In the genomic region with DNA sequence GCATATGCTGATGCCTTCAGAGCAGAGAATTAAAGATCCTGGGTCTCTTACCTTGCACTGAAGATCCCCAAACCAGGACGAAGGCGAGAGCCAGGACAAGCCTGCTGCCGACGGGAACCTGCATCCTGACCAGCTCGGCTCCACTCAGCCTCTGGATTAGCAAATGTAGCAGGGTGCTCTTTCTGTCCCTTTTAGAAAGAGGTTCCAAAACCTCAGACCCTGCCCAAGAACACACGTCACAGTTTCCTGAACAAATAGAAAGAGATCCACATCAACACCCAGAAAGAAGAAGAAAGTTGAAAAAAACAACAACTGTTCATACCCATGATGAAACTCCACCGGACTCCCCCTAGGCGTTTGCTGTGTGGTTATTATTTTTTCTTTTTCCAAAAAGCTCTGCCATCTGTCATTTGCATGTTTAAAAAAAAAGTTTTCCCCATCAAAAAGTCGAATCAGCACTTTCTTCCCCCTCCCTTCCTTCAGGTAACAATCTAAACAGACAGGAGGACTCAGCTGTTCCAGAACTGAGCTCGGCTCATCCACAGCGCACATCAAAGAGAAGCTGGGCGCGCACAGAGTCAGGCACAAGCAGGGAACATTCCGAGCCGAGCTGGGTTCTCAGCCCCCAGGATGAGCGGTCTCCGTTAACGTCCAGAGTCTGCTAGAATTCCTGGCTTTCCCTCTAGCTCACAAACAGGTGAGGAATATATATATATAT, we compare ENCODE assay signal across 8 mouse cellular contexts. TPM values are rescaled to one million over a fixed set of nuclear protein-coding genes. Genes with fewer than 3 reads are reported as not detected.
A peak's percentile ranks its signal among the peaks of the same experiment; 100 is the strongest.
DNase-seq lines count a peak whose midpoint lies in the region; ATAC-seq and TF ChIP-seq lines count a peak whose summit lies in the region.

No protein-coding gene starts in this region.

- peaks cover 20% of the 10 kb centered on the region for H3K27me3 ChIP-seq in lung, embryonic 14.5 days (ENCODE audit: insufficient read depth, low read length)

- no peaks in the 10 kb centered on the region for H3K36me3 ChIP-seq in lung, embryonic 14.5 days (ENCODE audit: insufficient read depth)

- H3K27ac ChIP-seq in lung, embryonic 14.5 days (ENCODE audit: low read depth): no peak overlapping the region

- ATAC-seq in lung, embryonic 14.5 days (ENCODE audit: insufficient read depth): no peak
- ATAC-seq in neutrophil, adult 5-6 weeks (ENCODE audit: extremely low read depth, insufficient number of reproducible peaks, low FRiP score, poor library complexity, severe bottlenecking): peak; percentile 56

- H3K9me3 ChIP-seq in lung, embryonic 14.5 days (ENCODE audit: low read depth, low read length): no peaks in the 10 kb centered on the region

- H3K4me1 ChIP-seq in lung, embryonic 14.5 days (ENCODE audit: insufficient read depth): peaks cover 4% of the 10 kb centered on the region

- DNase-seq in adrenal gland, adult (ENCODE audit: inconsistent age in 2 of 2, low spot score in 1 of 2): peak; percentile 46 to 80
- DNase-seq in adrenal gland, postnatal 4 days (ENCODE audit: low spot score in 2 of 2): no peak
- peak; percentile 53 for DNase-seq in embryo, embryonic 10.5 days (ENCODE audit: low spot score)
- DNase-seq in heart, adult 8-10 months (ENCODE audit: low spot score): peak; percentile 89
- DNase-seq in kidney, adult 18-20 months: peak; percentile 58
- DNase-seq in lung, embryonic 14.5 days: peak; percentile 47
- no peak for DNase-seq in right cerebral cortex, postnatal 25 days

- TF ChIP-seq CTCF in lung, embryonic 14.5 days (IDR thresholded peaks at IDR 0.05; ENCODE audit: low read depth): no peak

- 8% methylated on average over 18 of the region's 18 CpGs for WGBS in lung, embryonic 14.5 days

- H3K9ac ChIP-seq in lung, embryonic 14.5 days: peak overlapping the region; percentile 17

- H3K4me2 ChIP-seq in lung, embryonic 14.5 days: peak overlapping the region; percentile 67

- H3K4me3 ChIP-seq in lung, embryonic 14.5 days (ENCODE audit: low read depth, low read length): peak overlapping the region; percentile 34

RNA-seq across cellular contexts. Expression of gene Srgn, which starts 19.5 kb away (rescaled TPM):
- 10 to 100 TPM; 23.9 to 38.9 TPM for total RNA-seq in adrenal gland, postnatal 4 days (2021)
- 10 to 100 TPM; 36.1 to 45.8 (median 37.8) TPM for total RNA-seq in heart, adult 8-10 months (2022)
- polyA plus RNA-seq in lung, embryonic 14.5 days (2014; fragmentation: Nextera tagmentation; extraction: Ambion mirVana): 33.8 and 39.4 TPM in 2 replicates
- 2,014 and 2,052 TPM in 2 replicates for total RNA-seq in neutrophil, adult 5-6 weeks (2017)

RNA-seq across cellular contexts. Expression of gene Vps26a, which starts 21.1 kb away (rescaled TPM):
- 10 to 100 TPM; 45.3 to 48.7 TPM for total RNA-seq in adrenal gland, postnatal 4 days (2021)
- 10 to 100 TPM; 42.9 to 55.6 (median 50.1) TPM for total RNA-seq in heart, adult 8-10 months (2022)
- polyA plus RNA-seq in lung, embryonic 14.5 days (2014; fragmentation: Nextera tagmentation; extraction: Ambion mirVana): 71.2 and 75.7 TPM in 2 replicates
- 54.8 and 64.8 TPM in 2 replicates for total RNA-seq in neutrophil, adult 5-6 weeks (2017)

RNA-seq across cellular contexts. Expression of gene Supv3l1, which starts 58.2 kb away (rescaled TPM):
- 10 to 100 TPM; 31.5 to 36.5 TPM for total RNA-seq in adrenal gland, postnatal 4 days (2021)
- total RNA-seq in heart, adult 8-10 months (2022): 10 to 100 TPM; 35.9 to 46.2 (median 40.4) TPM
- 27.3 and 27.6 TPM in 2 replicates for polyA plus RNA-seq in lung, embryonic 14.5 days (2014; fragmentation: Nextera tagmentation; extraction: Ambion mirVana)
- total RNA-seq in neutrophil, adult 5-6 weeks (2017): 15.5 and 17.5 TPM in 2 replicates

RNA-seq across cellular contexts. Expression of gene 4930507D05Rik, which starts 58.5 kb away (rescaled TPM):
- under 1 TPM; 0.48 to 0.78 TPM for total RNA-seq in adrenal gland, postnatal 4 days (2021)
- total RNA-seq in heart, adult 8-10 months (2022): under 1 TPM; 0.14 to 0.37 (median 0.22) TPM
- 0.50 and 0.60 TPM in 2 replicates for polyA plus RNA-seq in lung, embryonic 14.5 days (2014; fragmentation: Nextera tagmentation; extraction: Ambion mirVana)
- 0.23 TPM in 1 of 2 replicates, not detected in the other for total RNA-seq in neutrophil, adult 5-6 weeks (2017)

Comparison
In these comparisons a context has a peak if more than half of its experiments do, and no peak if none do; other contexts are left out.
1. DNase-seq: peak in adrenal gland, adult (2 of 2), embryo, embryonic 10.5 days (single experiment), heart, adult 8-10 months (single experiment), kidney, adult 18-20 months (single experiment) and lung, embryonic 14.5 days (single experiment); none in adrenal gland, postnatal 4 days (0 of 2) and right cerebral cortex, postnatal 25 days (single experiment).
2. RNA of gene Srgn, which starts 19.5 kb away (total RNA-seq): 2,014 to 2,052 TPM in neutrophil, adult 5-6 weeks; 36.1 to 45.8 TPM in heart, adult 8-10 months and 23.9 to 38.9 TPM in adrenal gland, postnatal 4 days; every median in the first group is over 10 times any median in the second.